Mouse (Mus musculus) urinary bladder, adult 2 months (tissue): ENCODE measurements around the gene Ext2. TPM values are rescaled to one million over a fixed set of nuclear protein-coding genes. Genes with fewer than 3 reads are reported as not detected.

Source experiments
- DNase-seq: peaks from one replicate; pipeline ENCODE4 v3.0.0; 2022; ENCODE audit warnings: low spot score
- polyA plus RNA-seq: library from polyadenylated mRNA; depleted of rRNA; stranded (reverse); fragments of >200 nt; gene quantifications from 2 replicates; pipeline ENCODE4 v1.2.3, GENCODE M21; 2012; rRNA removed

Ext2 gene
- polyA plus RNA-seq, 1 experiment, result 35.4 TPM

GRCm38 (mm10) chr2:93634609-93635008, 187.8 kb downstream of the Ext2 start:
- no peak for DNase-seq

- DNase-seq, result no peak
Observed at GRCm38 (mm10) chr2:93624665-93625408, 197.5 kb downstream of the Ext2 start.

GRCm38 (mm10) chr2:93619208-93619849, 203.0 kb downstream of the Ext2 start:
- DNase-seq, result no peak

- no peak for DNase-seq
Observed at GRCm38 (mm10) chr2:93618447-93619199, 203.7 kb downstream of the Ext2 start.

GRCm38 (mm10) chr2:93615845-93616689, 206.3 kb downstream of the Ext2 start:
- DNase-seq, result no peak

GRCm38 (mm10) chr2:93613020-93613419, 209.3 kb downstream of the Ext2 start:
- DNase-seq, result no peak

Other genes starting within 250 kb of the Ext2 start
- 0.19 and 0.34 TPM in 2 replicates for gene Alx4, start 180.2 kb downstream of the Ext2 start, polyA plus RNA-seq
- gene Accs, start 27.4 kb upstream of the Ext2 start, polyA plus RNA-seq, result 15.1 and 16.0 TPM in 2 replicates
- gene Accsl, start 46.6 kb upstream of the Ext2 start, polyA plus RNA-seq, result 0.06 and 0.10 TPM in 2 replicates
- gene Gm13889, start 134.6 kb upstream of the Ext2 start, polyA plus RNA-seq, result 48.1 and 49.8 TPM in 2 replicates
- not detected in 2 replicates for gene Gm27027, start 173.8 kb upstream of the Ext2 start, polyA plus RNA-seq
- gene Alkbh3, start 188.2 kb upstream of the Ext2 start, polyA plus RNA-seq, result 69.6 and 77.1 TPM in 2 replicates